Mouse (Mus musculus) cerebellum, adult 2 months (tissue): ENCODE measurements around the gene Cdc42bpa. TPM values are rescaled to one million over a fixed set of nuclear protein-coding genes. Genes with fewer than 3 reads are reported as not detected.

Experiments
- DNase-seq, 2 experiments: peaks; one replicate each; pipeline ENCODE4 v3.0.0; 2021
- H3K27ac ChIP-seq: fragments of 200-500 bp; 2 replicates; pipeline ENCODE4 v1.5.1; 2012; ENCODE audit warnings: low read length, control low read depth, inconsistent platforms; ENCODE audit not compliant: insufficient read depth
- H3K27me3 ChIP-seq: fragments of 200-500 bp; 2 replicates; pipeline ENCODE4 v1.6.1; 2012; ENCODE audit warnings: inconsistent platforms, mild to moderate bottlenecking, low read length, moderate library complexity; ENCODE audit not compliant: control insufficient read depth, insufficient read depth
- H3K4me1 ChIP-seq: fragments of 200-500 bp; 2 replicates; pipeline ENCODE4 v1.6.1; 2011; ENCODE audit warnings: low read length; ENCODE audit not compliant: control insufficient read depth, insufficient read depth
- H3K4me3 ChIP-seq: fragments of 200-500 bp; replicated peaks from 2 replicates; pipeline ENCODE3; 2011; ENCODE audit warnings: mild to moderate bottlenecking, low read depth, low read length, control low read depth; ENCODE audit not compliant: insufficient read depth
- CTCF ChIP-seq: fragments of 200-500 bp; IDR thresholded peaks from 2 replicates; pipeline ENCODE4 v1.5.1; 2011; ENCODE audit warnings: low read depth, mild to moderate bottlenecking, control low read depth, low read length, moderate library complexity, borderline replicate concordance; ENCODE audit not compliant: insufficient read depth
- POLR2A ChIP-seq: fragments of 200-500 bp; IDR thresholded peaks from 2 replicates; pipeline ENCODE4 v1.6.1; 2011; ENCODE audit warnings: low read length, control low read depth, borderline replicate concordance; ENCODE audit not compliant: insufficient read depth
- WGBS: fragments of 180-500 bp; shearing (Covaris S2); methylation state at CpG from one replicate; pipeline ENCODE4 v1.1.7; 2018; 5-methylcytosine and 5-hydroxymethylcytosine counted together
- polyA plus RNA-seq: library from polyadenylated mRNA; depleted of rRNA; stranded (reverse); fragments of >200 nt; gene quantifications from 2 replicates; pipeline ENCODE4 v1.2.3, GENCODE M21; 2012

Cdc42bpa gene
- polyA plus RNA-seq, 1 experiment, result 145 TPM

- no peak overlapping the region for H3K27ac ChIP-seq
- 16% methylated on average over 3 of the region's 3 CpGs for WGBS
- no peaks in the 10 kb centered on the region for H3K27me3 ChIP-seq
- peaks cover 8% of the 10 kb centered on the region for H3K4me1 ChIP-seq
- TF ChIP-seq CTCF (no peak), POLR2A (no peak)
- no peak overlapping the region for H3K4me3 ChIP-seq
- DNase-seq, result peak in 1 of 2 experiments; percentile 34
These were observed 144.3 kb downstream of the Cdc42bpa start for GRCm38 (mm10) chr1:180104567-180104966.

- Histone ChIP-seq H3K4me1 (peaks cover 4% of the 10 kb centered on the region; the same call in 1 of the 2 replicates), H3K27ac (no peak overlapping the region; the same call in 1 of the 2 replicates), H3K4me3 (no peak overlapping the region), H3K27me3 (no peaks in the 10 kb centered on the region)
- no peak for DNase-seq
- 63% methylated on average over 5 of the region's 5 CpGs for WGBS
- TF ChIP-seq CTCF, result no peak
- no peak for TF ChIP-seq POLR2A
These were observed 148.8 kb downstream of the Cdc42bpa start for GRCm38 (mm10) chr1:180109050-180109449.

DNA sequence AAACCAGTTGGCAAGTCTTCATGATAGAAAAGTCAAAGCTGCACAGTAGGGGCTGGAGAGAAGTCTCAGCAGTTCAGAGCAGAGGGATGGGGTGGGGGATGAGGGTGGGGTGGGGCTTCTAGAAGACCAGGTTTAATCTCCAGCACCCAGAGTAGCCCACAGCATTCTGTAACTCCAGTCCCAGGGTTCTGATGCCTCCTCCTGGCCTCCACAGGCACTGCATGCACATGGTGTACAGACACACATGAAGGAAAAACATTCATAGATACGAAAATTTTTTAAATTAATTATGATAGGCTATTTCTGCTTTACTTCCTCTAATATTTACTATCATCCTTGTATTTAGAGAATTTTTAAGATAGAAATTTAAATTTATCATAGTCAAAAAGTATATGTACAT is 156.3 kb downstream of the Cdc42bpa start:
- Histone ChIP-seq H3K4me1 (no peaks in the 10 kb centered on the region), H3K4me3 (no peak overlapping the region), H3K27ac (no peak overlapping the region), H3K27me3 (no peaks in the 10 kb centered on the region)
- 88% methylated on average over 1 of the region's 1 CpGs for WGBS
- TF ChIP-seq POLR2A, result no peak
- peak; percentile 56; the same call in 1 of the 2 replicates for TF ChIP-seq CTCF
- no peak for DNase-seq

DNA sequence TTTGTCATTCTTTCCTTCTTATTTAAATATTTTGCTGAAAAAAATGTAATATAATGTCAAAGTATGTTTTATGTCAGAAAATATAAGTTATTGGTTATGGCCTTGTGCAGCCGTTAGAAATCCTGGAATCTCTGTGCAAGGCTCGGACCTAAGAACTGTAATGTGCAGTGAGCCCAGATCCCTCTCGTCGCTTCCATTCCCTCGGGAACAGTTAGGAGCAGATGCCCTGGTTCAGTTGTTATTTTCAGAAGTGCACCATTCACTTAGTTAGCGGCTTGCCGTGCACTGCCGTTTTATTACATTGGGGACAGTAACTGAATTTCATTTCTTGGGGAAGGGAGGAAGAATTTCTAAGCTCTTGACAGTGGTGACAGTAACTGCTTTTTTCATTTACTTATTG is 158.0 kb downstream of the Cdc42bpa start:
- Histone ChIP-seq H3K4me1 (no peaks in the 10 kb centered on the region), H3K27me3 (no peaks in the 10 kb centered on the region), H3K27ac (no peak overlapping the region), H3K4me3 (no peak overlapping the region)
- DNase-seq, result no peak
- TF ChIP-seq CTCF (no peak), POLR2A (no peak)
- WGBS, result 38% methylated on average over 8 of the region's 8 CpGs

DNA sequence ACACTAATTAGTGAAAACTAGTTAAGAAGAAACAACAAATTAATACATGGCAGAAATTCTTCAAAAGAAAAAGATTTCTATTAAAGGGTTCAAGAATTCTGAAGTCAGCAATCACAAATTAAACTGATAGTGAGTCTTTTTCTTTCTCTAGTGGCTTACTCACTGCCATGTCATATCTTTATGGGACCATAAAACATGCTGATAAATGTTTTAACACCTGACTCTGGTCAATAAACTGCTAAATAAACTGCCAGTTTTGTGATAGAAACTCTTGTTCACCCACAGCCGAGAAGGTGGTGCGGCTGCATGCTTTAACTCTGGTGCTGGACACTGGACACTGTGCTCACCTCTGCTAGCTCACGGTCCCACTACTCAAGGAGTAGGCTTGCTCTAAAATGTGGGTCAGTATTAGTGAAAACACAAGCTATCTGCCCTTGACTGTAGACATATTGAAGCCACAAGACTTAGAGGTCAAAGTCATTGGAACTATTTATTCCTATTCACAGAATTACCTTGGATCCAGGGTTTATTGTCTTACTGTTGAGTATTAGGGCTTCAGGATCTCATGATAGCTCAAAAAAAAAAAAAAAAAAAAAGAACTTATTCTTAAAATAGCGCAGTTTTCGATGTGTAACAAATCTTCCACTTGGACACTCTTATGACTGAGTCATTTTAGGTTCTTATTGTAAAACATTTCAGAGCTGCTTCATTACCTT is 168.0 kb downstream of the Cdc42bpa start:
- no peak for TF ChIP-seq CTCF
- TF ChIP-seq POLR2A, result no peak
- no peak for DNase-seq
- H3K4me3 ChIP-seq, result no peak overlapping the region
- H3K27me3 ChIP-seq, result no peaks in the 10 kb centered on the region
- no peaks in the 10 kb centered on the region for H3K4me1 ChIP-seq
- WGBS, result 92% methylated on average over 5 of the region's 5 CpGs
- no peak overlapping the region for H3K27ac ChIP-seq

GRCm38 (mm10) chr1:180131402-180131801 is 171.1 kb downstream of the Cdc42bpa start:
- WGBS, result 61% methylated on average over 3 of the region's 3 CpGs
- no peak for TF ChIP-seq POLR2A
- no peak for TF ChIP-seq CTCF
- Histone ChIP-seq H3K27me3 (no peaks in the 10 kb centered on the region), H3K4me3 (no peak overlapping the region), H3K4me1 (no peaks in the 10 kb centered on the region), H3K27ac (no peak overlapping the region)
- DNase-seq, result no peak

- H3K4me1 ChIP-seq, result no peaks in the 10 kb centered on the region
- TF ChIP-seq CTCF (no peak), POLR2A (no peak)
- no peak overlapping the region for H3K27ac ChIP-seq
- no peaks in the 10 kb centered on the region for H3K27me3 ChIP-seq
- WGBS, result 98% methylated on average over 4 of the region's 4 CpGs
- no peak overlapping the region for H3K4me3 ChIP-seq
- DNase-seq, result no peak
These were observed 171.9 kb downstream of the Cdc42bpa start for GRCm38 (mm10) chr1:180132187-180132586.

- no peak for DNase-seq
These were observed 178.9 kb downstream of the Cdc42bpa start for GRCm38 (mm10) chr1:180139158-180139557.

More at GRCm38 (mm10) chr1:180139158-180139557, 178.9 kb downstream of the Cdc42bpa start:
- 90% methylated on average over 4 of the region's 4 CpGs for WGBS
- Histone ChIP-seq H3K4me1 (no peaks in the 10 kb centered on the region), H3K27ac (no peak overlapping the region), H3K27me3 (no peaks in the 10 kb centered on the region), H3K4me3 (no peak overlapping the region)
- TF ChIP-seq CTCF (no peak), POLR2A (no peak)
